Mouse (Mus musculus) heart, adult 8-10 months (tissue): ENCODE measurements at regions not wholly inside any gene's neighbourhood (a gene's known extent, or its start where the extent isn't known, plus 50 kb on each side); places are given as distances from the start of the nearest gene placed in this dataset.
"Not testable (repeated sequence)": the region's sequence is repeated elsewhere in the genome, so short reads cannot be mapped to it uniquely, and the experiment has no call there.

Experiments
- DNase-seq: peaks from one replicate; pipeline ENCODE4 v3.0.0; 2022; ENCODE audit warnings: low spot score

- no peak for DNase-seq
Measured at GRCm38 (mm10) chr11:24296893-24297624, 219.2 kb downstream of the Bcl11a start.

DNA sequence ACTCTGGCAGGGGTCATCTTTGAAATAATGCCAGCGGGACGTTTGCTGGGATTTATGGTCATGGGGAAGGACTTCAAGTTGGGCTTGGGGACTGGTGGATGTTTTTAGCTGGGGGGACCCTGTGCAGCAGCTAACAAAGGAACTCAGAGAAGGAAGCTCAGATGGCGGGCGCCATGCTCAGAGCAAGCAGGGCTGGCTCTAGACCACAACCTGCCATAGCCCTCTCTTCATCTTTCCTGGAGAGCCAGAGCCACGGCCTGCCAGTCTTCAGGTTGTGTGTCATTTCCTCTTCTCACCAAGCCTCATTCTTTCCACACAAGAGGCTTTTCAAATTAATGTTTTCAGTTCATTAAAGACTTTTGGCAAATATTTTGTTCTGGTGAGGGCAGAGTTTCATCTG, 219.9 kb downstream of the Bcl11a start:
- no peak for DNase-seq

DNA sequence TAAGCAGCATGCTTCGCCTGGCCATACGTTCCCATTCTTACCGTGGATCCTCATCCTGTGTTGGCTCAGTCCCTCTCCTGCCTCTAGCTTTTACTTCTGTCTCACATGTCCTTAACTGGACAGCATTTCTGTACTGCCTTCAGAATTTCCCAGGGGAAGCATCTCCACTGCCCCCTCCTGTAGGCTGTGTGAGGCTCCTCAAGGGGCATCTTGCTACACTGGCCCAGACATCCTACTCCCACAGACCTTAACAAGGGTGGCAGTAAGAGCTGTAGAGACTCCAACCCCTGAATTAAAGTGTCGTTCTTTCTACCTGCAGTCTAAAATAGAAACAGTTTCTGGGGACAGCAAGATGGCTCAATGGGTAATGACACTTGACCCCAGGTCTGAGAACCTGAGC, 222.5 kb downstream of the Bcl11a start:
- no peak for DNase-seq

DNA sequence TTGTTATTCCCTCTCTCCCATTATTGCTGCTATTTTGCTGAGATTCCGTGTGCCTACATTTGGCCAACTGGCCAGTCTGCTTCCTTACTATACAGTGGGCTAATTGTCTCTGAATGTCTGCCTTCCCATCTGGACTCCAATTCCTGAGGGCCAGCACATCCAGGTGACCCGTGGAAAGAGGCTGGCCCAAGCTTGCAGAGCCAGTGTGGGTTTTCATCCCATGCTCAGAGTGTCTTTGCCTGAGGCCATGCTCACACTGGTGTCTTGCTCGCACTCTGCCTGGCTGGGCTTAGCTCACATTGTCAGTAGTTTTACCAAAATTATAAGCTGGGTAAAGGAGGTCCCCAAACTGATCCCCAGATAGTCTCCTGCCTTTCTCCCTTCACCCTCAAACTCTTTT, 223.3 kb downstream of the Bcl11a start:
- DNase-seq, result no peak

- DNase-seq, result no peak
Measured at GRCm38 (mm10) chr11:24305145-24305553, 227.3 kb downstream of the Bcl11a start.

GRCm38 (mm10) chr11:24305691-24306090, 227.8 kb downstream of the Bcl11a start:
- DNase-seq, result no peak

- DNase-seq, result no peak
Measured at GRCm38 (mm10) chr11:24306101-24306500, 228.2 kb downstream of the Bcl11a start.

GRCm38 (mm10) chr11:24307601-24308252, 229.9 kb downstream of the Bcl11a start:
- no peak for DNase-seq

- DNase-seq, result no peak
Measured at GRCm38 (mm10) chr11:24308253-24308633, 230.4 kb downstream of the Bcl11a start.

DNA sequence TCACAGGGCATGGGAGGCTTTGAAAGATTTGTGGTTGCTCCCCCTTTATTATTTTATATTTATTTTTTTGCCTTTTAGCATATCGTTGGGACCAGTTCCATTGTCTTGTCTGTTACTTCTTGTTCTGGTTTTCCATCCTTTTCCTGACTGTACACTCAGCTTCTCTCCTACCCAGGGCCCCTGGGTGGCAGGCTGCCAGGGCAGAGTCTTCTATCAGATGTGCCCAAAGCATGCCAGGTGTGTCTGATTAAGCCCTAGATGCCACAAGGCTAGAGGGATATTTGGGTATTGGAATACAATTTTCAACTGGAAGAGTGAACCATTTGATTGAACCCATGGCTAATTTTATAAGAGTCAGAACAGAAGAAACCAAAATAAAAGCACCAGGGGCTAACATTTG, 236.2 kb downstream of the Bcl11a start:
- DNase-seq, result no peak

DNA sequence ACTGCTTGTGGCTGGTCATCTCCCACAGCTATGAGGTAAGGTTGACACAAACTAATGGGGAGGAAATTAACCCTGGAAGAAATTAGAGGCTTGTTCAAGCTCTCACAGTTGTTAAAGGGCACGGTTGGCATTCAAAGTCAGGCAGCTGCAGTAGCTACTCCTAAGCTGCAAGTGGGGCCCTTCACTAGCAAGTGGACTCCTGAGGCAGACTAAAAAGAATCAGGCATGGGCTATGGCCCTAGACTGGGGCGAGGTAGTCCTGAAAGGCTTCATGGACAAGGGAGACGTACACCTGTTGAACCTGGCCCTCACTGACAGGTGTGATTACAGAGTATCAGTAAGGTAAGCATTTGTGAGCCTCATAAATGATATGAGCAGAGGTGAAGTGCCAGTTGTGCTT, 237.7 kb downstream of the Bcl11a start:
- no peak for DNase-seq

- DNase-seq, result no peak
Measured at GRCm38 (mm10) chr11:24316198-24316597, 238.3 kb downstream of the Bcl11a start.

GRCm38 (mm10) chr11:24317989-24318735, 240.3 kb downstream of the Bcl11a start:
- DNase-seq, result no peak

- no peak for DNase-seq
Measured at GRCm38 (mm10) chr11:24319222-24319621, 241.4 kb downstream of the Bcl11a start.

GRCm38 (mm10) chr11:24322412-24322811, 244.6 kb downstream of the Bcl11a start:
- DNase-seq, result not testable (repeated sequence)

GRCm38 (mm10) chr11:24328481-24328880, 250.6 kb downstream of the Bcl11a start:
- DNase-seq, result no peak

DNA sequence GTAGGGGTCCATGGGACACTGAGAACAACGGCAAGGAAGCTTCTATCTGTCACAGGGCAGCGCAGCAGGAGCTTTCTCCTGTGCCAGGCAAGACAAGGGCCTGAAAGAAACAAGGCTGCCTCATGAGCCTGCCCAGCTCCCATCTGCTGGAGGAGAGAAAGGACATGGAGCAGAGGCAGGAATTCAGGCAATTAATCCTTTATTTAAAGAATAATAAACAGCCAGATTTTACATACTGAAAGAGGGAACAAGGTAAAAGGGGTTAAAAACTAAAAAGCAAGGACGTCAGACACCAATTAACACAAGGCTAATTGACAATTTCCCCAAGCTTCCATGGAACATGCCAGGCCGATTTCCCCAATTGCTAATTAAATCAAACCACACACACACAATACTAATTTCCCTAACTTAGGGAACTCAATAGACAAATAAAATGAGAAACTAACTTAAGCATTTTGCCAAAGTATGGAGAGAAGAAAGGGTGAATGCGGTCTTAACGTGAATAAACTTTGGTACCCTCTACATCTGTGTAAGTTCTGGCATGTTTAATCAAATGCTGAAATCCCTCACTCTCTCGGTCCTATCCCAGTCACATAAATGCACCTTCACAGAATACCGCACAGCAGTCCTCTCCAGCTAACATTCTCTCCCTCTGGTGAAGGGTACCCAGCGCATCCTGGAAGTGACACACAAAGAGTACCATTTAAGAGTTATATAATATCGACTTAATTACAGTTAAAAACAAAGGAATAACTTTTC, 252.7 kb downstream of the Bcl11a start:
- no peak for DNase-seq

GRCm38 (mm10) chr11:24332241-24332640, 254.4 kb downstream of the Bcl11a start:
- DNase-seq, result no peak

DNA sequence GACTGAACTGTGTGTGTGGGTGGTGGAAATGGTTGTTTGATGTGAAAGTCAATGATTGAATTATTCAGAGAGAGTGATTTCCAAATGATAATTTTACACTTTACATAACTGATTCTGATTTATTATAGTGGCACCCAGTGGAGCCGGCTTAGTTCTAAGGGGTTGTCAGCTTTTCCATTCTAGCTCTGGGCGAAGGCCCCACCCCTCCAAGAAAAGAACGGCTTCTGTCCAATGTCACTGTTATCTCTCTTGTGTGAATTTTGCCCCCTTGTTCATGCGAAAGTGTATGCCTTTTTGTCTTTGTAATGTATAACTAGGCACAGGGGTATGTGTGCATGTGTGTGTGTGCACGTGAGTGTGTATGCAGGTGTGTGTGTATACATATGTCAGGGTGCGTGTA, 255.3 kb downstream of the Bcl11a start:
- no peak for DNase-seq

- DNase-seq, result no peak
Measured at GRCm38 (mm10) chr11:24335256-24335655, 257.4 kb downstream of the Bcl11a start.

DNA sequence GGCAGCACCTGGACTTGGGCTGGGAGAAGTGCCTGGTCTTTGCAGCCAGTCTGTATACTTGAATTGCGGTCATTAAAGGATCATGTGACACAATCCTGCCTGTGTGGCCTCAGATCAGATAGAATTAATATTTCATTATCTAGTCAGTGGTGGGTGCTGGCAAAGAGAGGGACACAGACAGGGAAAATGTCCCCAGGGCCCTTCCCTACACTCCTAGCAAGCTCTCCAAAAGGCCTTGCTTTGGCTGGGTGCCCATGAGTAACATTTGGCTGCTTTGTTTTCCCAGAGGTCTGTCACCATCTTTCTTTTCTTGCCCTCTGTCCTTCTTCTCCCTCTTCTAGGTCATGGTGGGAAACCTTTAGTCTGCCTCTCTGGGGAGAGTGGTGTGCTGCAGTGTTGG, 260.3 kb downstream of the Bcl11a start:
- no peak for DNase-seq

DNA sequence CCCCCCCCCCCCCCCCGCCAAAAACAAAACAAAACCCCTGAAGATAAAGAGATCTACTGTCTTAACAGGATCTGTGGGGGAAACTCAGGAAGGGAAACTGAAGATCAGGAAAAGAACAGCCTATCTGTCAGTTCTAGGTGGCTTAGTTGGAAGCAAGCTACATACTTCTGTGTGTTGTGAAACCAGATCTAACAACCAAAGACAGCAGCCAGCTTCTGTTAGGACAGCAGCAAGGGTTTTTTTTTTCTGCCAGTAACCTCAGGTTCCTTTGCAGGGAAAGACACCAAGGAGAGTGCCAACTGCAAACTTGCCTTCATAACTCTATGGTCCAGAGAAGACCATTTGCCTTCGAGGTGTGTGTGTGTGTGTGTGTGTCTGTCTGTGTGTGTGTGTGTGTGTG, 261.2 kb downstream of the Bcl11a start:
- DNase-seq, result no peak
